Mouse (Mus musculus) olfactory bulb, adult 2 months (tissue): ENCODE results near the gene Mapk8ip3.

Source experiments
- CTCF ChIP-seq: fragments of 200-500 bp; IDR thresholded peaks from 2 replicates; pipeline ENCODE4 v1.5.1; 2012; ENCODE audit warnings: low read depth, mild to moderate bottlenecking, low read length, moderate library complexity; ENCODE audit not compliant: insufficient read depth
- POLR2A ChIP-seq: fragments of 200-500 bp; IDR thresholded peaks from 2 replicates; pipeline ENCODE4 v1.6.1; 2012; ENCODE audit warnings: mild to moderate bottlenecking, low read depth, low read length, moderate library complexity; ENCODE audit not compliant: insufficient read depth

DNA sequence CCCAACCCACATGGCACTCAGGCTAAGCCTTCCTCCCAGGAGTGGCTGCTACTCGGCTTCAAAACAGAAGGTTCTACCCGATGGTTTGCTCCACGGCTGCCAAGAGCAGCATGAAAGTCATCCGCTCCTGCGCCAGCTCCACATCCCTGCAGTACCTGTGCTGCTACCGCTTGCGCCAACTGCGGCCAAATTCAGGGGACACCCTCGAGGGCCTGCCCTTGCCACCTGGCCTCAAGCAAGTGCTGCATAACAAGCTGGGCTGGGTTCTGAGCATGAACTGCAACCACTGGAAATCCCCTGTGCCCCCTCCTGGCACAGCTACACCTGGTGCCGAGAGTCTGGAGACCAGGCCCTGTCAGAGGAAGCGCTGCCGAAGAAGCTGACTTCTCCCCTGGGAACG is 45.5 kb downstream of the Mapk8ip3 start:
- TF ChIP-seq POLR2A (no peak), CTCF (no peak)
